Mouse (Mus musculus): ENCODE measurements at regions not wholly inside any gene's neighbourhood (a gene's known extent, or its start where the extent isn't known, plus 50 kb on each side); places are given as distances from the start of the nearest gene placed in this dataset.
A peak's percentile ranks its signal among the peaks of the same experiment; 100 is the strongest.

GRCm38 (mm10) chr7:73630790-73631189 is 89.2 kb upstream of the Chd2 start:
- no peak for TF ChIP-seq EP300 (IDR thresholded peaks at IDR 0.05; ENCODE audit: low read depth)
- no peak for TF ChIP-seq CTCF (IDR thresholded peaks at IDR 0.05; ENCODE audit: low read depth)
- H3K9me3 ChIP-seq (ENCODE audit: low read length) = no peaks in the 10 kb centered on the region; the same call in 1 of the 2 replicates
- no peak overlapping the region for H3K4me3 ChIP-seq (ENCODE audit: low read depth, low read length)
- no peak overlapping the region for H3K27ac ChIP-seq (ENCODE audit: low read depth)
- no peak overlapping the region for H3K9ac ChIP-seq (replicated peaks)
- H3K4me2 ChIP-seq (ENCODE audit: low read depth, low read length) = no peak overlapping the region
- peaks cover 9% of the 10 kb centered on the region; the same call in 1 of the 2 replicates for H3K4me1 ChIP-seq (ENCODE audit: insufficient read depth)
- 88% methylated on average over 7 of the region's 7 CpGs for WGBS (ENCODE audit: insufficient replicate concordance)
- no peak for DNase-seq
- H3K27me3 ChIP-seq (ENCODE audit: insufficient read depth, low read length) = no peaks in the 10 kb centered on the region
- no peak for ATAC-seq
- no peaks in the 10 kb centered on the region for H3K36me3 ChIP-seq (replicated peaks; ENCODE audit: insufficient read depth, low read length)

- no peak overlapping the region for H3K4me2 ChIP-seq (ENCODE audit: low read depth, low read length)
- no peak overlapping the region for H3K9ac ChIP-seq (replicated peaks)
- no peaks in the 10 kb centered on the region; the same call in 1 of the 2 replicates for H3K9me3 ChIP-seq (ENCODE audit: low read length)
- H3K27ac ChIP-seq (ENCODE audit: low read depth) = no peak overlapping the region
- H3K4me1 ChIP-seq (ENCODE audit: insufficient read depth) = peaks cover 16% of the 10 kb centered on the region
- 87% methylated on average over 2 of the region's 2 CpGs for WGBS (ENCODE audit: insufficient replicate concordance)
- no peaks in the 10 kb centered on the region for H3K27me3 ChIP-seq (ENCODE audit: insufficient read depth, low read length)
- DNase-seq (no peak), ATAC-seq (no peak)
- H3K36me3 ChIP-seq (replicated peaks; ENCODE audit: insufficient read depth, low read length) = no peaks in the 10 kb centered on the region
- no peak overlapping the region for H3K4me3 ChIP-seq (ENCODE audit: low read depth, low read length)
- TF ChIP-seq EP300 (IDR thresholded peaks at IDR 0.05; ENCODE audit: low read depth) (no peak), CTCF (IDR thresholded peaks at IDR 0.05; ENCODE audit: low read depth) (no peak)
Observed at GRCm38 (mm10) chr7:73629182-73629581, 87.6 kb upstream of the Chd2 start.

GRCm38 (mm10) chr7:73628071-73628470 is 86.4 kb upstream of the Chd2 start:
- 2% methylated on average over 6 of the region's 6 CpGs for WGBS (ENCODE audit: insufficient replicate concordance)
- no peak for TF ChIP-seq EP300 (IDR thresholded peaks at IDR 0.05; ENCODE audit: low read depth)
- peak; percentile 92 for TF ChIP-seq CTCF (IDR thresholded peaks at IDR 0.05; ENCODE audit: low read depth)
- Histone ChIP-seq H3K4me3 (ENCODE audit: low read depth, low read length) (no peak overlapping the region), H3K36me3 (replicated peaks; ENCODE audit: insufficient read depth, low read length) (no peaks in the 10 kb centered on the region), H3K4me2 (ENCODE audit: low read depth, low read length) (no peak overlapping the region), H3K9ac (replicated peaks) (no peak overlapping the region), H3K4me1 (ENCODE audit: insufficient read depth) (peaks cover 16% of the 10 kb centered on the region), H3K27ac (ENCODE audit: low read depth) (no peak overlapping the region), H3K27me3 (ENCODE audit: insufficient read depth, low read length) (no peaks in the 10 kb centered on the region), H3K9me3 (ENCODE audit: low read length) (no peaks in the 10 kb centered on the region; the same call in 1 of the 2 replicates)
- peak; percentile 91 for ATAC-seq
- DNase-seq = peak; percentile 61

GRCm38 (mm10) chr7:73626291-73626690 is 84.7 kb upstream of the Chd2 start:
- WGBS (ENCODE audit: insufficient replicate concordance) = 80% methylated on average over 7 of the region's 7 CpGs
- Histone ChIP-seq H3K4me2 (ENCODE audit: low read depth, low read length) (no peak overlapping the region), H3K27me3 (ENCODE audit: insufficient read depth, low read length) (no peaks in the 10 kb centered on the region), H3K9me3 (ENCODE audit: low read length) (no peaks in the 10 kb centered on the region), H3K4me3 (ENCODE audit: low read depth, low read length) (no peak overlapping the region), H3K9ac (replicated peaks) (no peak overlapping the region), H3K27ac (ENCODE audit: low read depth) (no peak overlapping the region), H3K36me3 (replicated peaks; ENCODE audit: insufficient read depth, low read length) (no peaks in the 10 kb centered on the region), H3K4me1 (ENCODE audit: insufficient read depth) (peaks cover 16% of the 10 kb centered on the region)
- TF ChIP-seq EP300 (IDR thresholded peaks at IDR 0.05; ENCODE audit: low read depth) (no peak), CTCF (IDR thresholded peaks at IDR 0.05; ENCODE audit: low read depth) (no peak)
- ATAC-seq = no peak
- no peak for DNase-seq

GRCm38 (mm10) chr7:73625651-73626050 is 84.0 kb upstream of the Chd2 start:
- no peak for TF ChIP-seq CTCF (IDR thresholded peaks at IDR 0.05; ENCODE audit: low read depth)
- no peak for TF ChIP-seq EP300 (IDR thresholded peaks at IDR 0.05; ENCODE audit: low read depth)
- H3K4me2 ChIP-seq (ENCODE audit: low read depth, low read length) = no peak overlapping the region
- H3K9me3 ChIP-seq (ENCODE audit: low read length) = no peaks in the 10 kb centered on the region
- H3K27ac ChIP-seq (ENCODE audit: low read depth) = no peak overlapping the region
- DNase-seq = no peak
- H3K9ac ChIP-seq (replicated peaks) = no peak overlapping the region
- peaks cover 16% of the 10 kb centered on the region for H3K4me1 ChIP-seq (ENCODE audit: insufficient read depth)
- ATAC-seq = no peak
- H3K36me3 ChIP-seq (replicated peaks; ENCODE audit: insufficient read depth, low read length) = no peaks in the 10 kb centered on the region
- no peaks in the 10 kb centered on the region for H3K27me3 ChIP-seq (ENCODE audit: insufficient read depth, low read length)
- H3K4me3 ChIP-seq (ENCODE audit: low read depth, low read length) = no peak overlapping the region

- 72% methylated on average over 6 of the region's 6 CpGs for WGBS (ENCODE audit: insufficient replicate concordance)
- no peak for ATAC-seq
Observed at GRCm38 (mm10) chr7:73624992-73625391, 83.4 kb upstream of the Chd2 start.

GRCm38 (mm10) chr7:73624093-73624600 is 82.5 kb upstream of the Chd2 start:
- ATAC-seq (no peak), DNase-seq (no peak)
- Histone ChIP-seq H3K9me3 (ENCODE audit: low read length) (no peaks in the 10 kb centered on the region), H3K36me3 (replicated peaks; ENCODE audit: insufficient read depth, low read length) (no peaks in the 10 kb centered on the region), H3K27me3 (ENCODE audit: insufficient read depth, low read length) (no peaks in the 10 kb centered on the region), H3K9ac (replicated peaks) (no peak overlapping the region), H3K4me1 (ENCODE audit: insufficient read depth) (peaks cover 16% of the 10 kb centered on the region), H3K27ac (ENCODE audit: low read depth) (no peak overlapping the region), H3K4me3 (ENCODE audit: low read depth, low read length) (no peak overlapping the region), H3K4me2 (ENCODE audit: low read depth, low read length) (no peak overlapping the region)
- WGBS (ENCODE audit: insufficient replicate concordance) = 78% methylated on average over 3 of the region's 3 CpGs
- TF ChIP-seq CTCF (IDR thresholded peaks at IDR 0.05; ENCODE audit: low read depth) = no peak
- TF ChIP-seq EP300 (IDR thresholded peaks at IDR 0.05; ENCODE audit: low read depth) = no peak

More at GRCm38 (mm10) chr7:73624992-73625391, 83.4 kb upstream of the Chd2 start:
- no peaks in the 10 kb centered on the region for H3K9me3 ChIP-seq (ENCODE audit: low read length)
- H3K4me3 ChIP-seq (ENCODE audit: low read depth, low read length) = no peak overlapping the region
- no peak overlapping the region for H3K4me2 ChIP-seq (ENCODE audit: low read depth, low read length)
- no peaks in the 10 kb centered on the region for H3K27me3 ChIP-seq (ENCODE audit: insufficient read depth, low read length)
- H3K27ac ChIP-seq (ENCODE audit: low read depth) = no peak overlapping the region
- no peak overlapping the region for H3K9ac ChIP-seq (replicated peaks)
- no peaks in the 10 kb centered on the region for H3K36me3 ChIP-seq (replicated peaks; ENCODE audit: insufficient read depth, low read length)
- no peak for TF ChIP-seq EP300 (IDR thresholded peaks at IDR 0.05; ENCODE audit: low read depth)
- no peak for TF ChIP-seq CTCF (IDR thresholded peaks at IDR 0.05; ENCODE audit: low read depth)
- DNase-seq = no peak
- peaks cover 16% of the 10 kb centered on the region for H3K4me1 ChIP-seq (ENCODE audit: insufficient read depth)

All from liver, postnatal 0 days (tissue).